Mouse (Mus musculus) liver, postnatal 0 days (tissue): ENCODE measurements around the gene Sele.

Experiments
- CTCF ChIP-seq: sonication (generic); IDR thresholded peaks from 2 replicates; pipeline ENCODE4 v1.5.1; 2016; ENCODE audit warnings: antibody characterized with exemption, low read depth
- EP300 ChIP-seq: IDR thresholded peaks from 2 replicates; pipeline ENCODE4 v1.6.1; 2016; ENCODE audit warnings: antibody characterized with exemption, low read depth, mild to moderate bottlenecking

- TF ChIP-seq CTCF (no peak), EP300 (no peak)
Measured at GRCm38 (mm10) chr1:164019789-164020188, 28.2 kb upstream of the Sele start.
